In the genomic region with DNA sequence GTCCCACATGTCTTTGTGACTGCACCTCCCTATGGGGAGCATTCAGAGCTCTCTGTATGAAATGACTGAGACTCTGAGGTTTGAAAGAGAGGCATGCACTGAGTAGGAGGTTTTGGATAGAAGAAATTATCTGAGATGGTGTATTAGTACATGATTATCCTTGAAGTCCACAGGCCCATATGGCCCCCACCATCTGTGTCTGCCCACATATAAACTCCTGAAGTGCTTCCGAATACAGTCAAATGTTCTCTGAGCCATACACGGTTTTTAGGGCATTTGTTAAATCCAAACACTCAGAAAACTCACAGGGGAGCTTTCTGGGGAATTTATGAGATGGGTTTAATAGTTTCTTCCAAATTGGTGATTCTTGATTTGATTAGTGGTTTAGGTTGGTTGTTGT, we compare ENCODE assay signal across 23 mouse cellular contexts.
DNase-seq lines count a peak whose midpoint lies in the region; ATAC-seq lines count a peak whose summit lies in the region.
"Had no signal": no experiment of that assay in that cellular context is flagged by ENCODE, and none has a peak within 500 bp of the region (broad histone marks: within the 10 kb centered on the region; RNA-seq: fewer than 3 reads in every experiment).

No protein-coding gene starts in this region.

- no peak for ATAC-seq in erythroblast, adult 5-6 weeks (replicated peaks; ENCODE audit: low FRiP score, poor library complexity, severe bottlenecking)
- ATAC-seq in monocyte, adult 5-6 weeks (replicated peaks; ENCODE audit: insufficient number of reproducible peaks, low FRiP score, low TSS enrichment, poor library complexity, severe bottlenecking), result no peak
- ATAC-seq: activated CD4-positive, CD25-positive, alpha-beta regulatory T cell, adult 4 months; forebrain, embryonic 15.5 days; hindbrain, postnatal 0 days; intestine, embryonic 15.5 days; midbrain, embryonic 16.5 days had no signal

- intact Hi-C loops in left cerebral cortex, postnatal 14 days (cut with DNase I), result no loop called here
- intact Hi-C loops in left cerebral cortex, postnatal 4 days (cut with DNase I), result no loop called here

- peak; percentile 3 to 19 for DNase-seq in left cerebral cortex, postnatal 14 days (ENCODE audit: low spot score in 2 of 2)
- DNase-seq in left cerebral cortex, postnatal 4 days, result no peak
- DNase-seq in layer of hippocampus, adult 18-20 months (ENCODE audit: low spot score in 2 of 2), result peak; percentile 50 to 70
- peak; percentile 51 to 62 for DNase-seq in layer of hippocampus, adult 8-10 months (ENCODE audit: low spot score in 2 of 2)
- DNase-seq in right cerebral cortex, postnatal 10 days (ENCODE audit: low spot score in 2 of 2), result peak; percentile 18 to 23
- no peak for DNase-seq in T-cell, adult 2 months (ENCODE audit: low spot score)
- DNase-seq: adrenal gland, adult 2 months; adrenal gland, postnatal 36 days; B cell, adult 2 months; cerebellum, adult 8-10 months; embryo, embryonic 11 days; gastrocnemius, postnatal 14 days; heart, postnatal 36 days; kidney, adult 2 months; kidney, postnatal 4 days; thymus, postnatal 14 days had no signal

Comparison
In these comparisons a context has a peak if more than half of its experiments do, and no peak if none do; other contexts are left out.
1. DNase-seq: peak in left cerebral cortex, postnatal 14 days (2 of 2), layer of hippocampus, adult 18-20 months (2 of 2), layer of hippocampus, adult 8-10 months (2 of 2) and right cerebral cortex, postnatal 10 days (2 of 2); none in left cerebral cortex, postnatal 4 days (single experiment) and T-cell, adult 2 months (single experiment).